Mouse (Mus musculus) liver, embryonic 14.5 days (tissue): ENCODE data around the gene Krba1.

ENCODE experiments used
- CTCF ChIP-seq: IDR thresholded peaks from 2 replicates; pipeline ENCODE4 v1.5.1; 2016; ENCODE audit warnings: antibody characterized with exemption, low read depth, control low read depth
- EP300 ChIP-seq: IDR thresholded peaks from 2 replicates; pipeline ENCODE4 v1.6.1; 2016; ENCODE audit warnings: antibody characterized with exemption, low read depth

DNA sequence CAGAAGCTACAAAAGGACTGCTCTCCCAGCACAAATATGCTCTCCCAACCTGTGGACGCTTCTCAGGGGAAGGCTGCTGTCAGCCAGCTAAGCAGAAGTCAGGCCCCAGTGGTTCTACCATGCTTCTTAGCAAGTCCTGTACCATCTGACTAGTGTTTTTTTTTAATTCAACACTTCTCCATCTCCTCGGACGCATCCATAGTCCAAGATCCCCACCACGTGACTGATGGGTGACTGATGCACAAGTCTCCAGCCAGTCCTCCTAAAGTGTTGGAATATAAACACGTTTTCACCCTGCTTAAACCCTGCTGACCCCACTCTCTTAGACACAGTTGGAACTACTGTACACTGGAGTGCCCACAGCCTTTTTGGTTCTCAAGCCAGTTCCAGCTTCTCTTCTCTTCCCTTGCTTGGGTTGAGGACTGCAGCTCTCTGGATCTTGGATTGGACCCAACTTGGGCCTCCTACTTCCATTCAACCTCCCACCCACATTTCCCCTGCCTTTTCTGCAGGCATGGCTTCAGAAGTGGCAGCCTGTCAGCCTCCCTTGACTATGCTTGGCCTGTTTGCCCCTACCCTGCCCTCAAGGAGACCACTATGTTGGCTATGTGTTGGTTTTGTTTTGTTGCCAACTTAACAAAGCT, 40.4 kb downstream of the Krba1 start:
- TF ChIP-seq CTCF (no peak), EP300 (no peak)
